Mouse (Mus musculus): Measurements from ENCODE around the gene Jkamp.

The Jkamp gene

DNA sequence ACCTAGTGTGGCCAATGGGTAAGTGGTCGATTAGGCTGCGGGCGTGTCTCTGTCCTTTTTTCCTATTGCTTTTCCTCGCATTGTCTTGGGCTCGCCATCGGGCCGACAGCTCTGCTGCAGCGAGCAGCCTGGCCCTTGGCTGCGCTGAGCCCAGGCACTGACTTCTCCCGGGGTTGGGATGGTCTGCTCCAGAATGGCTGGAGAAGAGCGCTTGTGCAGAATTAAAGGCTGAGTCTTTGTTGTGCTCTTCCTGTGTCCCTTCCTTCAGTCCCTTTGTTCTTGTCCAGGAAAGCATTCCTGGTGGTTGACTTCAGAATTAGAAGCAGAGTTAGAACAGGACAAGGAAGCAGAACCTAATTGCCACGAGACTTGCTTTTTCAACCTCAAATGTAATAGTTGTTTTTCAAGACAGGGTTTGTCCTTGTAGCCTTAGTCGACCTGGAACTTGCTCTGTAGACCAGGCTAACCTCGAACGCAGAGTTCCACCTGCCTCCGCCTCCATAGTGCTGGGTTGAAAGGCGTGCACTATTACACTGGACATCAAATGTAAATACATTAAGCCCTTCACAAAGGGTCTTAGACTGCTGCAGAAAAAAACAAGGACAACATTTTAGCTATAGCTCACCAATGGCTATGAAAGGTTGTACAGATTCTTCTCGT, 907 bp downstream of the Jkamp start:
- no peak for DNase-seq (ENCODE audit: low spot score in 2 of 2)

DNA sequence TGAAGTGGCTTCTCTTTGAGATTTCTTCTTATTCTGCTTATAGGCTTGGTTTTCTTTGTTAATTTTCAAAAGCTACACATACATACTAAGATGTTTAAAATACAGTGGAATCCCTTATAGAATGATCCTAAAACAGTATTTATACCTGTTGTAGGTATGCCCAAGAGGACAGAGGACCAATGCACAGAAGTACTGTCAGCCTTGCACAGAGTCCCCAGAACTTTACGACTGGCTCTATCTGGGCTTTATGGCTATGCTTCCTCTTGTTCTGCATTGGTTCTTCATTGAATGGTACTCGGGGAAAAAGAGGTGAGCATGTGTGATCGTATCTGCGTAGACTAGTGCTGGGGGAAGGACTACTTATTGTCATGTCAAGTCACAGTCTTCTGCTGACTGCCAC, 4.4 kb downstream of the Jkamp start:
- DNase-seq (ENCODE audit: low spot score in 2 of 2): no peak

DNA sequence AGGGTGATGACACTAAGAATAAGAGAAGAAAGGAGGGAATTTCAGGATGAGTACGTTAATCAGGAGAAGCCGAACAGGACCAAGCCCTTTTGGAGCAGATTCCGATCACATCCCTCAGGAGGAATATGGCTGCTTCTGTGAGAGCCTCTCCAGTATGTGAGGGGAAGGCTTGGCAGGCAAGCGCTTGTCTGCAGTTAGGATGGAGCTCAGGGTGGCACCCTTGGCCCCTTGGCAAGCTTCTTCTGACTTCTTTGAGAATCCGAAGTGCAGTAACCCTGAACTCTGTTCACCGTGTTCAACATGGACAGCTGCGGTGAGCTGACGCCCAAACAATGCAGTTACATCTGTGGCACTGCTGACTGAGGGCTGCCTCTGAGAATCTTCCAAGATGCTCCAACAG, 11.6 kb downstream of the Jkamp start:
- DNase-seq (ENCODE audit: low spot score in 2 of 2): no peak

DNA sequence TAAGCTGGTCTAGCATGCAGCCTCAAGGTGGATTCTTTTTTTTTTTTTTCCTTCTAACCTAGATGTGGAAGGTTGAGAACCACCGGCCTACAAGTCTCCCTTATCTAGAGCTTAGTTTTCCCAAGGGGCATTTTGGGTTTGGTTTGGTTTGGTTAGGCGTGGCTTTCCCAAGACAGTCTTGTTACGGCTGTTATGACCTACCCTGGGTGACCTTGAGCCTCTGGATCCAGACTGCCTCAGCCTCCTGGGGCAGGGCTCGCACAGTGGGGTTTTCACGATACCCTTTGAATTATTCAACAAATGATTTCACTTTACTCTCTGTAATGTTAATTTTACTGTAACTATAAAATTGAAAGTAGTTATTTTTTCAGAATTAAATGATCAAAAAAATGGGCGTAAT, 17.4 kb downstream of the Jkamp start:
- DNase-seq (ENCODE audit: low spot score in 2 of 2): no peak

DNA sequence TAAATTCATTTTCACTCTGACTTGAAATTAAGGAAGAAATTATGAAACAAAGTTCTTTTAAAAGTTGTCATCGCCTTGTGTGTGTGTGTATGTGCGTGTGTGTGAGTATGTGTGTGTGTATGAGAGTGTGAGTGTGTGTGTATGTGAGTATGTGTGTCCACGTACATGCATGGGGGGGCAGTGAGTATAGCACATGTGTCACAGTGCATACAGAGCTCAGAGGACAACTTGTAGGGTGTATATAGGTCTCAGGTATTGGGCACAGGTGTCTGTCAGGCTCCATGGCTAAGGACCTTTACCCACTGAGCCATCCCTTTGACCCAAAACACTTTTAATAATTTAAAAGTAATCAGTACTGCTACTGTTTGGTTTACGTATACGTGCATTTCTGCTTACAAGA, 18.6 kb downstream of the Jkamp start:
- DNase-seq (ENCODE audit: low spot score in 2 of 2): no peak

DNA sequence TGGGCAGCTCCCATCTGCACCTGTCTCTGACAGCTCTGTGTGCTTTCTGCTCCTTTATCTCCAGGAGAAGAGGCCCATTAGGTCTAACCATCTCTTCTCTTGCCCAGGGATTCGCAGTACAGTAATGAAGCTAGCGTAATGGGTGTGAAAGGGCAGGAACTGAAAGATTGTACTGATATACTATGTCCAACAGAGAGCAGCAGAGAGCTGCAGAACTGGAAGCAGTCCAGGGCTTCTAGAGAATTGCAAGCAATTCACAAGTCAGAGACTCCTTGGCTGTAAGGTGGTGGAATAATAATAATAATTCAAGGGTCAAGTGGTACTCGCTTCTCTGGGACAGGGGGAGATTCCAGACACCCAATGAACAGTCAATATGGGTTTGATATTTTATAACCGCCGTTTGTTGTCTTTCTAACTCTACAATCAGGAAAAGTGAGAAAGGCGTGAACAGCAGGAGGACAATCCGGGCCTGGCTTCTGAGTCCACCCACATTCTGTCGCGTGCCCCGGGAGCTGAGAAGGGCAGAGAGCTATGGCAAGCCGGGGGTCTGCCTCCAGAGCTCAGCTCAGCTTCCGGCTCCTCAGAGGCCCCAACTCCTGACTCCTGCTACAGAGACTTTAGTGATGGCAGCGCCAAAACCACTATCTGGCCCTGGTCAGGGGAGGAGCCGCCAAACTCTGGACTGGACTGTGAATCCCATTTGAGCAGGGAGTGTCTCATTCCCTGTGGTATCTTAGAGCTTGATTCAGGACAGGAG, 19.3 kb downstream of the Jkamp start:
- peak; percentile 59 to 78 for DNase-seq (ENCODE audit: low spot score in 2 of 2)

DNA sequence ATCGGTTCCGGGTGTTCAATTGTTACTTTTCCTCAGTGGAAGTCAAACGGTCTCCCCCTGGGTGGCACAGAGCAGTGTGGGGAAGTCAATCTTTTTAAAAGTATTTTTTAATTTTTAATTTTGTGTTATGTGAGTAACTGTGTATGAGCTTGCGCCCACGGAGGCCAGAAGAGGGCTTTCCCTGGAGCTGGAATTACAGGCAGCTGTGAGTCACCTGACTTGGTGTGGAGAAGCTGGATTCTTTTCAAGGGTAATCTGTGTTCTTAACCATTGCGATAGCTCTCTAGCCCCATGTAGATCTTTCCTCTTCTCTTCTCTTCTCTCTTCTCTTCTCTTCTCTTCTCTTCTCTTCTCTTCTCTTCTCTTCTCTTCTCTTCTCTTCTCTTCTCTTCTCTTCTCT, 29.7 kb downstream of the Jkamp start:
- DNase-seq (ENCODE audit: low spot score in 2 of 2): no peak

DNA sequence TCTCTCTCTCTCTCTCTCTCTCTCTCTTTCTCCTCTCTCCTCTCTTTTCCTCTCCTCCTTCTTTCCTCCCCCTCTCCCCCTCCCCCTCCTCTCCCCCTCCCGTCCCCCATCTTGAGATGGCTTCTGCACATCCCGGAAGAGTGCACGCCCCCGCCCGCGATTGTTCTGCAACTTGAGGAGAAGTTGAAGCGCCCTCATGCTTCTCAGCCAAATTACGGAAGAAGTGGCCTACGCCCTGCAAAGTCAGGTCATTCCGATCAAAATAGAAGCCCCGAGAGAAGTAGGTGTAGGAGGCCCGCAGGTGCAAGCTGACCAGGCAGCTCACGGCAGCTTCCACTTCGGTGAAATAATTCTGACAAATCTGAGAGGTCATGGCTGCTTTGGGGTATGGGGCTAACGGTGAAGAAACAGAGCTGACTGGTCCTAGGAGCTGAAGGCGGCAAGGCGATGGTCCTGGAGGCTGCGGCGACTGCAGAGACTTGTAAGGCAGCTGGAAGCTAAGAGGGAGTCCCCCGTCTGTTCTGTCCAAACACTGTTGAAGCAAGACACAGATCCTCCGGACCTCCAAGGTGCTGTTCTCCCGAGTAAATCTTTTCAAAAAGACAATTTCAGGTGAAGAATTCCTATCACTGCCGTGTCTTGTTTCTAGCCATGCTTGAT, 30.4 kb downstream of the Jkamp start:
- no peak for DNase-seq (ENCODE audit: low spot score in 2 of 2)

DNA sequence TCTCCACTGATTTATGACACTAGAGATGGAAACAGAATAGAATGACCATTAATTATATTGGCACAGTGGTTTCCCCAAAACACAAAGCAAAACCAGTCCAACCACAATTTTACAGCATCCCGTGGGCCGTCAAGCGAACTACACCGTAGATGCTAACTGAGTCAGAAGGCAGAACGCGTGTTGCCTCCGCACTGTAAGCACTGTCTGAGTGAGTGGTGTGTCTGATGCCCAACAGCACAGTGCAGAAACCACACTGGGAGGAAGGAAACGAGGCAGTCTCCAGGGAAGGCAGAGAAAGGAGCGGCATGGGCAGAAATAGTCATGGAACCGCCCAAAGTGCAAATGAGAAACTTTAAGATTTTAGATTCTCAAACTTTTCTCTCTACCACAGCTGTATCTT, 43.8 kb downstream of the Jkamp start:
- DNase-seq (ENCODE audit: low spot score in 2 of 2): no peak

DNA sequence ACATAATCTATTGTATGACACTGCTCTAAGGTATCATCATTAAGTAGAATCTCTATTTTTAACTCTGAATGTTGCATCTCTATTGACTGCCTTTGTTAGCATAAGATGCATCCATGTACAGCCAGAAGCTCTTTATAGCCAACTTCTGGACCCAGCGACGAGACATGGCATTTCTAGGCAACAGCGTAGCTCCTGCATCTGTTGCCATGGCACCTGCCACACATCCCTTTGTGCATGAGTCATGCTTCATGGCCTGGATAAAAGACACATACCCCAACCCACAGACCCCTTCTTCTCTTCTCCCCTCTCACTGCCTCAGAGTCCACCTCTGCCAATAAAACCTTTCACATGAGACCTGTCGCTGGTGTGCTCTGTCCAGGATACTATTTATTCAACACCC, 65.4 kb downstream of the Jkamp start:
- DNase-seq (ENCODE audit: low spot score in 2 of 2): peak; percentile 27 to 44
